In the genomic region with DNA sequence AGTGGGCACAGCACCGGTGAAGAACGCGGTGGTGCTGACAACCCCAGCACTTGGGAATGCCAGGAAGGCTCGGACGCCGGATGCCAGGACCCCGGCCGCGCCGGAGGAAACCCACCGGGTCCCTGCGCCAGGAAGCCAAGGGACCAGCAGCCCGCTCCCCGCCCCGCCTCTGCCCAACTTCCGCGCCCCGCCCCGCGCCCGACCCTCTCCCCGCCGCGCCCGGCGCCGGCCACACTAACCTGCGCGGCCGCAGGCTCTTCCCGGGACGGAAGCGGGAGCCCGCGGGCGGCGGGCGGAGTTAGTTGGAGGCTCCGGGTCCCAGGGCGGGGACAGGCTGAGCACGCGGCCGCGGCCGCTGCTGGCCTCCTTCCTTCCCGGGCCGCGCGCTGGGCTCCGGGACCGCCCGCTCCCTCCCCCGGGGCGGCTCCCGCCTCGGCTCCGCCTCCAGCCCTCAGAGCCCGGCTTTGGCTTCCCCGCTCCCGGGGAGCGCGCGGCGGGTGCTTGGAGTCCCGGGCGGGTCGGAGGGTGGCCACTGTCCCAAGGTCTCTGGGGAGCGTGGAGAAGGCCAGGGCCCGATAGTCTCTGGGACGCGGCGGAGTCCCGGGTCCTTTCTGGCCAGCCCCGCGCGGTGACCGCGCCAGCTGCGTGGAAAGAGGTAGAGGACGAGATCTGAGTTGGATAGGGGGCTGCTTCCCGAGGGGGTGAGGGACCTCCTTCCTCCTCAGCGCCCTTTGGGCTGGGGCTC, we compare ENCODE assay signal across 8 mouse cellular contexts. TPM values are rescaled to one million over a fixed set of nuclear protein-coding genes. Genes with fewer than 3 reads are reported as not detected.
A peak's percentile ranks its signal among the peaks of the same experiment; 100 is the strongest.
DNase-seq lines count a peak whose midpoint lies in the region; ATAC-seq lines count a peak whose summit lies in the region.

A gene (minus strand): TSS at position 401 of the 745 bp plus-strand sequence.

- ATAC-seq in hindbrain, embryonic 13.5 days (ENCODE audit: low FRiP score) = peak; percentile 92

- H3K36me3 ChIP-seq in hindbrain, embryonic 13.5 days = no peaks in the 10 kb centered on the region

- H3K4me1 ChIP-seq in hindbrain, embryonic 13.5 days (replicated peaks) = peaks cover 16% of the 10 kb centered on the region

- DNase-seq in T-cell, adult 2 months (ENCODE audit: low spot score) = peak; percentile 56
- DNase-seq in cerebellum, postnatal 36 days = peak; percentile 52 to 64
- peak; percentile 64 to 70 for DNase-seq in frontal cortex, postnatal 36 days (ENCODE audit: low spot score in 2 of 2)
- peak; percentile 77 to 79 for DNase-seq in layer of hippocampus, postnatal 36 days
- DNase-seq in lung, postnatal 14 days = peak; percentile 89
- DNase-seq in retina, adult 2 months (ENCODE audit: low read depth, low spot score) = peak; percentile 33
- peak; percentile 76 to 79 for DNase-seq in thymus, postnatal 36 days

- H3K27me3 ChIP-seq in hindbrain, embryonic 13.5 days = no peaks in the 10 kb centered on the region

- H3K4me3 ChIP-seq in hindbrain, embryonic 13.5 days = peak within 1 kb of the TSS; percentile 78

- 0% methylated on average over 41 of the region's 82 CpGs for WGBS in hindbrain, embryonic 13.5 days

- no peaks in the 10 kb centered on the region for H3K9me3 ChIP-seq in hindbrain, embryonic 13.5 days

- peak within 1 kb of the TSS; percentile 87 for H3K9ac ChIP-seq in hindbrain, embryonic 13.5 days

- peak within 1 kb of the TSS; percentile 82 for H3K4me2 ChIP-seq in hindbrain, embryonic 13.5 days

- peak within 1 kb of the TSS; percentile 87 for H3K27ac ChIP-seq in hindbrain, embryonic 13.5 days

RNA-seq across cellular contexts. Expression of the gene that starts here (rescaled TPM):
- polyA plus RNA-seq in hindbrain, embryonic 13.5 days (2015; fragmentation: Nextera tagmentation; extraction: Ambion mirVana) = 35.3 and 40.5 TPM in 2 replicates
- 100 to 1,000 TPM; 187 to 188 TPM for total RNA-seq in layer of hippocampus, postnatal 36 days (2021)

Comparison
In these comparisons a context has a peak if more than half of its experiments do, and no peak if none do; other contexts are left out.
1. Peak in every context shown above with its lines: DNase-seq, ATAC-seq, H3K4me3 ChIP-seq and H3K27ac ChIP-seq.
2. DNase-seq: peak in every context shown above with its lines; median percentile 89 in lung, postnatal 14 days; 78 in layer of hippocampus, postnatal 36 days; 78 in thymus, postnatal 36 days; 67 in frontal cortex, postnatal 36 days; 58 in cerebellum, postnatal 36 days; 56 in T-cell, adult 2 months; 33 in retina, adult 2 months.